Mouse (Mus musculus): ENCODE data around the gene Galnt2.

The Galnt2 gene

DNA sequence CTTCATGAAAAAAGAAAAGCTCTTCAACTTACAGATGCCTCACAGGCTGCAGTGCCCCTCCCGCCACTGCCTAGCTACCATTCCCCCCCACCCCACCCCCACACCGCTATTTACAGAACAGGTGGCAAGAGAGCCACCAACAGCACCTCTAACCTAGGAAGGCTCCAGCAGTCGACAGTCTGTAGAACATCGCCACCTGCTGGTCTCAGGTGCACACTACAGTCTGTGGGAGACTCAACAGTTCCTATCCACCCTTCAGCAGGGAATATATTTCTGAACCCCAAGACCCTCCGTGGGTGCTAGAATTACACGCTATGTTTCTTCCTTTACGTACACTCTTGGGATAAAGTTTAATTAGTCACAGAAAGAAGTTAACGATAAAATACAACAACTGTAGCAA is 137.0 kb downstream of the Galnt2 start:
- Histone ChIP-seq H3K9me3 (ENCODE audit: low read length) (no peaks in the 10 kb centered on the region), H3K36me3 (ENCODE audit: insufficient read depth, low read length) (no peaks in the 10 kb centered on the region), H3K27me3 (ENCODE audit: insufficient read depth, low read length) (no peaks in the 10 kb centered on the region), H3K4me3 (replicated peaks; ENCODE audit: low read length) (no peak overlapping the region), H3K4me1 (replicated peaks; ENCODE audit: low read depth, low read length) (peaks cover 9% of the 10 kb centered on the region)
- TF ChIP-seq CTCF (conservative IDR thresholded peaks at IDR 0.05; ENCODE audit: low read length) = peak; percentile 78
- no peak for TF ChIP-seq POU5F1 (IDR thresholded peaks at IDR 0.05; ENCODE audit: borderline replicate concordance, low read length)

- Histone ChIP-seq H3K27me3 (ENCODE audit: insufficient read depth, low read length) (no peaks in the 10 kb centered on the region), H3K36me3 (ENCODE audit: insufficient read depth, low read length) (no peaks in the 10 kb centered on the region), H3K9me3 (ENCODE audit: low read length) (no peaks in the 10 kb centered on the region), H3K4me1 (replicated peaks; ENCODE audit: low read depth, low read length) (peaks cover 19% of the 10 kb centered on the region), H3K4me3 (replicated peaks; ENCODE audit: low read length) (no peak overlapping the region)
- TF ChIP-seq NANOG (IDR thresholded peaks at IDR 0.05; ENCODE audit: borderline replicate concordance, low read length) (no peak), POU5F1 (IDR thresholded peaks at IDR 0.05; ENCODE audit: borderline replicate concordance, low read length) (no peak), CTCF (conservative IDR thresholded peaks at IDR 0.05; ENCODE audit: low read length) (no peak)
These were observed 139.4 kb downstream of the Galnt2 start for GRCm38 (mm10) chr8:124370422-124371183.

- Histone ChIP-seq H3K4me1 (replicated peaks; ENCODE audit: low read depth, low read length) (peaks cover 24% of the 10 kb centered on the region), H3K9me3 (ENCODE audit: low read length) (no peaks in the 10 kb centered on the region), H3K4me3 (replicated peaks; ENCODE audit: low read length) (no peak overlapping the region), H3K27me3 (ENCODE audit: insufficient read depth, low read length) (no peaks in the 10 kb centered on the region), H3K36me3 (ENCODE audit: insufficient read depth, low read length) (no peaks in the 10 kb centered on the region)
- no peak for TF ChIP-seq CTCF (conservative IDR thresholded peaks at IDR 0.05; ENCODE audit: low read length)
- no peak for TF ChIP-seq POU5F1 (IDR thresholded peaks at IDR 0.05; ENCODE audit: borderline replicate concordance, low read length)
- no peak for TF ChIP-seq NANOG (IDR thresholded peaks at IDR 0.05; ENCODE audit: borderline replicate concordance, low read length)
These were observed 140.4 kb downstream of the Galnt2 start for GRCm38 (mm10) chr8:124371410-124372123.

- H3K27me3 ChIP-seq (ENCODE audit: insufficient read depth, low read length) = no peaks in the 10 kb centered on the region
- peaks cover 24% of the 10 kb centered on the region for H3K4me1 ChIP-seq (replicated peaks; ENCODE audit: low read depth, low read length)
- H3K4me3 ChIP-seq (replicated peaks; ENCODE audit: low read length) = no peak overlapping the region
- no peaks in the 10 kb centered on the region for H3K9me3 ChIP-seq (ENCODE audit: low read length)
- no peaks in the 10 kb centered on the region for H3K36me3 ChIP-seq (ENCODE audit: insufficient read depth, low read length)
- no peak for TF ChIP-seq NANOG (IDR thresholded peaks at IDR 0.05; ENCODE audit: borderline replicate concordance, low read length)
- TF ChIP-seq POU5F1 (IDR thresholded peaks at IDR 0.05; ENCODE audit: borderline replicate concordance, low read length) = no peak
- no peak for TF ChIP-seq CTCF (conservative IDR thresholded peaks at IDR 0.05; ENCODE audit: low read length)
These were observed 142.6 kb downstream of the Galnt2 start for GRCm38 (mm10) chr8:124373753-124374152.

GRCm38 (mm10) chr8:124375168-124375567 is 144.0 kb downstream of the Galnt2 start:
- TF ChIP-seq NANOG (IDR thresholded peaks at IDR 0.05; ENCODE audit: borderline replicate concordance, low read length) (no peak), POU5F1 (IDR thresholded peaks at IDR 0.05; ENCODE audit: borderline replicate concordance, low read length) (no peak)
- no peaks in the 10 kb centered on the region for H3K27me3 ChIP-seq (ENCODE audit: insufficient read depth, low read length)
- no peak overlapping the region for H3K4me3 ChIP-seq (replicated peaks; ENCODE audit: low read length)
- H3K36me3 ChIP-seq (ENCODE audit: insufficient read depth, low read length) = no peaks in the 10 kb centered on the region
- H3K9me3 ChIP-seq (ENCODE audit: low read length) = no peaks in the 10 kb centered on the region
- peaks cover 23% of the 10 kb centered on the region for H3K4me1 ChIP-seq (replicated peaks; ENCODE audit: low read depth, low read length)

- H3K27me3 ChIP-seq (ENCODE audit: insufficient read depth, low read length) = no peaks in the 10 kb centered on the region
These were observed 144.5 kb downstream of the Galnt2 start for GRCm38 (mm10) chr8:124375727-124376126.

GRCm38 (mm10) chr8:124376406-124376805 is 145.2 kb downstream of the Galnt2 start:
- Histone ChIP-seq H3K4me3 (replicated peaks; ENCODE audit: low read length) (peak overlapping the region; percentile 8; the same call in 1 of the 2 replicates), H3K36me3 (ENCODE audit: insufficient read depth, low read length) (no peaks in the 10 kb centered on the region), H3K9me3 (ENCODE audit: low read length) (no peaks in the 10 kb centered on the region), H3K4me1 (replicated peaks; ENCODE audit: low read depth, low read length) (peaks cover 20% of the 10 kb centered on the region), H3K27me3 (ENCODE audit: insufficient read depth, low read length) (no peaks in the 10 kb centered on the region)
- TF ChIP-seq POU5F1 (IDR thresholded peaks at IDR 0.05; ENCODE audit: borderline replicate concordance, low read length) = no peak
- TF ChIP-seq CTCF (conservative IDR thresholded peaks at IDR 0.05; ENCODE audit: low read length) = no peak
- TF ChIP-seq NANOG (IDR thresholded peaks at IDR 0.05; ENCODE audit: borderline replicate concordance, low read length) = no peak

More at GRCm38 (mm10) chr8:124375727-124376126, 144.5 kb downstream of the Galnt2 start:
- peak overlapping the region; percentile 8; the same call in 1 of the 2 replicates for H3K4me3 ChIP-seq (replicated peaks; ENCODE audit: low read length)
- H3K36me3 ChIP-seq (ENCODE audit: insufficient read depth, low read length) = no peaks in the 10 kb centered on the region
- H3K9me3 ChIP-seq (ENCODE audit: low read length) = no peaks in the 10 kb centered on the region
- peaks cover 20% of the 10 kb centered on the region for H3K4me1 ChIP-seq (replicated peaks; ENCODE audit: low read depth, low read length)
- TF ChIP-seq CTCF (conservative IDR thresholded peaks at IDR 0.05; ENCODE audit: low read length) (no peak), NANOG (IDR thresholded peaks at IDR 0.05; ENCODE audit: borderline replicate concordance, low read length) (no peak), POU5F1 (IDR thresholded peaks at IDR 0.05; ENCODE audit: borderline replicate concordance, low read length) (no peak)

- Histone ChIP-seq H3K9me3 (ENCODE audit: low read length) (peaks cover 14% of the 10 kb centered on the region), H3K36me3 (ENCODE audit: insufficient read depth, low read length) (no peaks in the 10 kb centered on the region), H3K27me3 (ENCODE audit: insufficient read depth, low read length) (no peaks in the 10 kb centered on the region), H3K4me1 (replicated peaks; ENCODE audit: low read depth, low read length) (peaks cover 12% of the 10 kb centered on the region), H3K4me3 (replicated peaks; ENCODE audit: low read length) (no peak overlapping the region)
- TF ChIP-seq NANOG (IDR thresholded peaks at IDR 0.05; ENCODE audit: borderline replicate concordance, low read length) (no peak), CTCF (conservative IDR thresholded peaks at IDR 0.05; ENCODE audit: low read length) (no peak), POU5F1 (IDR thresholded peaks at IDR 0.05; ENCODE audit: borderline replicate concordance, low read length) (no peak)
These were observed 148.1 kb downstream of the Galnt2 start for GRCm38 (mm10) chr8:124379289-124379688.
